Mouse (Mus musculus): ENCODE results near the gene Ppp1r9a.

DNA sequence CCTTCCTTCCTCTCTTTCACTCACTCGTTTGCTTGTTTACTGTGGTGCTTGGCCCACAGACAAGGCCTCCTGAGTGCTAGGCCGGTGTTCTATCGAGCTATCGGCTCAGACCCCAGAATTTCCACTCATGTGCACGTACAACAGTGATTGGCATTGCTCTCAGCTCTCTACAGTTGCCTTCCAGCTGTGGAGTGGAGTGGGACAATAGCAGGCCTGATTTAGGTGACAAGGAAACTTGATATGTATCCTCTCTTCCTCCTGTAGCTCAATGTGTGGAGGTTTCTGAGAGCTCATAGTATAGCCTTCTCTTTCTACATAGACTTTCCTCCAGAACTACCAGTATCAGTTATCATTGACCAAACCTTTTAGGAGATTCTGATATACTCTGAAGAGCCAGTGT, 60.3 kb downstream of the Ppp1r9a start:
- TF ChIP-seq CTCF (IDR thresholded peaks at IDR 0.05; ENCODE audit: borderline replicate concordance, insufficient read depth, low read depth, low read length): no peak
- TF ChIP-seq POLR2A (IDR thresholded peaks at IDR 0.05; ENCODE audit: borderline replicate concordance, insufficient read depth, low read length): no peak

Data from cerebellum, adult 2 months (tissue).